Mouse (Mus musculus): ENCODE data around the gene Syt12. TPM values are rescaled to one million over a fixed set of nuclear protein-coding genes. Genes with fewer than 3 reads are reported as not detected.

Gene Syt12
- polyA plus RNA-seq, 2 experiments from 2014 or later = not detected

- peak; percentile 22 for ATAC-seq
Observed at GRCm38 (mm10) chr19:4397798-4398629, 79.2 kb downstream of the Syt12 start, which contains the start of gene Kdm2a. Gene Kdm2a, minus strand, starts transcription at chr19:4398285.

- peak; percentile 84 for ATAC-seq
Observed at GRCm38 (mm10) chr19:4396998-4397797, 80.0 kb downstream of the Syt12 start.

- peak; percentile 24 for ATAC-seq
Observed at GRCm38 (mm10) chr19:4396081-4396997, 80.9 kb downstream of the Syt12 start.

Other genes starting within 250 kb of the Syt12 start
- gene Pold4, start 245.5 kb downstream of the Syt12 start, polyA plus RNA-seq (2017; shearing (Covaris generic)) = 100 to 1,000 TPM; 117 to 127 TPM
- 10 to 100 TPM in 1 of 2 experiments, 1 to 10 TPM in 1; 8.1 to 15.9 TPM for gene Ssh3, start 208.3 kb downstream of the Syt12 start, polyA plus RNA-seq (2017; shearing (Covaris generic))
- 1 to 10 TPM; 2.4 to 2.5 TPM for gene Ankrd13d, start 194.3 kb downstream of the Syt12 start, polyA plus RNA-seq (2017; shearing (Covaris generic))
- 100 to 1,000 TPM in 1 of 2 experiments, 10 to 100 TPM in 1; 93.7 to 101 TPM for gene Grk2, start 171.2 kb downstream of the Syt12 start, polyA plus RNA-seq (2017; shearing (Covaris generic))
- 10 to 100 TPM; 90.1 to 95.4 TPM for gene Kdm2a, start 79.2 kb downstream of the Syt12 start, polyA plus RNA-seq (2017; shearing (Covaris generic))
- 1 to 10 TPM; 2.6 to 3.2 TPM for gene Rhod, start 38.0 kb downstream of the Syt12 start, polyA plus RNA-seq (2017; shearing (Covaris generic))
- not detected for gene 2010003K11Rik, start 21.1 kb upstream of the Syt12 start, polyA plus RNA-seq (2017; shearing (Covaris generic))
- gene Pcx, start 33.0 kb upstream of the Syt12 start, polyA plus RNA-seq (2017; shearing (Covaris generic)) = 1 to 10 TPM in 1 of 2 experiments, under 1 TPM in 1; 0.73 to 3.6 TPM
- gene Lrfn4, start 138.2 kb upstream of the Syt12 start, polyA plus RNA-seq (2017; shearing (Covaris generic)) = not detected
- gene Rce1, start 148.2 kb upstream of the Syt12 start, polyA plus RNA-seq (2017; shearing (Covaris generic)) = 10 to 100 TPM; 45.3 to 50.7 TPM
- not detected for gene Gm960, start 221.2 kb upstream of the Syt12 start, polyA plus RNA-seq (2017; shearing (Covaris generic))
- under 1 TPM; 0.13 to 0.18 TPM for gene Sptbn2, start 233.7 kb upstream of the Syt12 start, polyA plus RNA-seq (2017; shearing (Covaris generic))